Mouse (Mus musculus) thymus, postnatal 4 days (tissue): Measurements from ENCODE around the gene Fam228a.
"Not testable (repeated sequence)": the region's sequence is repeated elsewhere in the genome, so short reads cannot be mapped to it uniquely, and the experiment has no call there.

Experiments
- DNase-seq: peaks from one replicate; pipeline ENCODE4 v3.0.0; 2021

The Fam228a gene

GRCm38 (mm10) chr12:4738031-4738576 is at the start of gene Fam228a:
TSS of gene Fam228a (minus strand) at chr12:4738430.
- no peak for DNase-seq

GRCm38 (mm10) chr12:4784466-4784865 is 46.2 kb upstream of the Fam228a start:
- no peak for DNase-seq

- peak; percentile 41 for DNase-seq
Observed at GRCm38 (mm10) chr12:4783598-4783997, 45.4 kb upstream of the Fam228a start.

GRCm38 (mm10) chr12:4781725-4782404 is 43.6 kb upstream of the Fam228a start:
- DNase-seq = not testable (repeated sequence)

- peak; percentile 31 for DNase-seq
Observed at GRCm38 (mm10) chr12:4781270-4781669, 43.0 kb upstream of the Fam228a start.

- DNase-seq = no peak
Observed at GRCm38 (mm10) chr12:4780245-4780644, 42.0 kb upstream of the Fam228a start.

GRCm38 (mm10) chr12:4777734-4778133 is 39.5 kb upstream of the Fam228a start:
- no peak for DNase-seq

GRCm38 (mm10) chr12:4775588-4775949 is 37.3 kb upstream of the Fam228a start:
- peak; percentile 45 for DNase-seq

GRCm38 (mm10) chr12:4774895-4775587 is 36.8 kb upstream of the Fam228a start:
- DNase-seq = no peak

GRCm38 (mm10) chr12:4769333-4769723 is 31.1 kb upstream of the Fam228a start:
- DNase-seq = no peak

- peak; percentile 98 for DNase-seq
Observed at GRCm38 (mm10) chr12:4768492-4769332, 30.5 kb upstream of the Fam228a start, which contains the start of the genes Pfn4 and Fam228b. TSS of gene Pfn4 (plus strand) at chr12:4769022. TSS of gene Fam228b (minus strand) at chr12:4769267.

GRCm38 (mm10) chr12:4757060-4757459 is 18.8 kb upstream of the Fam228a start:
- DNase-seq = no peak

GRCm38 (mm10) chr12:4754451-4754850 is 16.2 kb upstream of the Fam228a start:
- DNase-seq = not testable (repeated sequence)

- no peak for DNase-seq
Observed at GRCm38 (mm10) chr12:4744486-4744885, 6.3 kb upstream of the Fam228a start.

- DNase-seq = peak; percentile 12
Observed at GRCm38 (mm10) chr12:4742183-4742582, 4.0 kb upstream of the Fam228a start.

- DNase-seq = no peak
Observed at GRCm38 (mm10) chr12:4740823-4741222, 2.6 kb upstream of the Fam228a start.

GRCm38 (mm10) chr12:4732332-4732731 is 5.9 kb downstream of the Fam228a start:
- DNase-seq = no peak

GRCm38 (mm10) chr12:4731629-4732028 is 6.6 kb downstream of the Fam228a start:
- DNase-seq = no peak

GRCm38 (mm10) chr12:4729165-4729564 is 9.1 kb downstream of the Fam228a start:
- peak; percentile 30 for DNase-seq

- peak; percentile 51 for DNase-seq
Observed at GRCm38 (mm10) chr12:4719762-4720754, 18.2 kb downstream of the Fam228a start.

- no peak for DNase-seq
Observed at GRCm38 (mm10) chr12:4719066-4719761, 19.0 kb downstream of the Fam228a start.
